Mouse (Mus musculus): Measurements from ENCODE around the gene Atp12a.
A peak's percentile ranks its signal among the peaks of the same experiment; 100 is the strongest.

The Atp12a gene

DNA sequence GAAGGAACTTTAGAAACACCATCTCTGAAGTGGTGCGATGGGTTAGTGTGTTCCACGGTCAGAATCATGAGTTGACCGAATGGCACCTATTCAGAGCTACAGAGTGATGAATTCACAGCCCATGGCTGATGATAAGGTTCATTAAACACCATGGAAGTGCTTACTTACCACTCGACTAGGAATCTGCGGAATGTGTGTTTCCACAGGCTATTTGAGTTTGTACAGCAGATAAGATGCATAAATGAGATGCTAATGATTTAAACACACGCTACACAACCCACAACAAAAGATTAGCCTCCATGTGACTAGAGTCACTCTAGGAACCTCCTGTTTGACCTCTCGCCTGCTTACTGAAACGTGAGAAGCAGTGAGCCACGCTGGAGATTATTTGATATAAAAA is 14.5 kb downstream of the Atp12a start:
- DNase-seq (ENCODE audit: low spot score), result no peak

- no peak for DNase-seq (ENCODE audit: low spot score)
These were observed 17.5 kb downstream of the Atp12a start for GRCm38 (mm10) chr14:56382366-56382765.

DNA sequence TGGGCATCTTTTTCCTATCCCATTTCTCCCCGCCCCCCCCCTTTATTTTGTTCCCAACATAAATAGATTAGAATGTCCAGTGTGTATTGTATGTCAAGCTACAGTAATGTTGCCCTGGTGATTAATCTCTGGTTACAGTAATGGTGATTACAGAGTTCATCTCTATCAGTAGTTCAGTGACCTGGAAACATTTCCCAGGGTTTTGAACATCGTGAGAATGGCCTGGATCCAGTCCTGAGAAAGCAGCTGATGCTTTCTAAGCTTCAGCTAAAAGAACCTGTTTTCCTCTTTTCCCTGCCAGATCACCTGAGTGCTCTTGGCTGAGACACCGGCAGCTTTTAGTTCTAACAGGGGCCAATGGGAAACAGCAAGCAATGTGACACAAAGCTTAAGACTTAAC is 25.4 kb downstream of the Atp12a start:
- no peak for DNase-seq (ENCODE audit: low spot score)

DNA sequence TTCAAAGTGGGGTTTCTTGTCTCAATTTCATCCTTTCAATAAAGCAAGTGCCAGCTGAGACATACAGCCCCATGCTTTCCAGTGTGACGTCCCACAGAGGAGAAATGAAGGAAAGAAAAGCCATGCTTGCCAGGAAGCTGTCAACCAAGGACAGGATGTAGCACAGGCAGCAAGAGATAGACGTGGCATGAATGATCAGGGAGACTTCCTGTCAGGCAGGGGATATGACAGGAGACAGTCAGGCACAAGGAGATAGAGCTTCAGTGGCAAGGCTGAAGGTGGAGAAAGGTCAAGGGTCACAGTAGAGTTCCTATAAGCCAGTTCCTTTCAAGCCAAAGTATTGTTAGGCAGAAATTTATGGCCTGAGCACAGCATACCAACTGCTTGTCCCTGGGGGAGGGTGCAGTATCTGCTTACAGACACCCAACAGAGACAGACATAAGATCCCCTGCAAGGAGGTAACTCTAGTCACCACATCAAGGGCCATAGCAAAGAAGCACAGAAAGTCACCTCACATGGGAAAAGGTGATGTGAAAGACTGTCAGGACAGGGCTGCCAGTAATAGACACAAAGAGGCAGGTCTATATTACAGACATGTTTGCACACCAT is 28.9 kb downstream of the Atp12a start:
- DNase-seq (ENCODE audit: low spot score), result no peak

DNA sequence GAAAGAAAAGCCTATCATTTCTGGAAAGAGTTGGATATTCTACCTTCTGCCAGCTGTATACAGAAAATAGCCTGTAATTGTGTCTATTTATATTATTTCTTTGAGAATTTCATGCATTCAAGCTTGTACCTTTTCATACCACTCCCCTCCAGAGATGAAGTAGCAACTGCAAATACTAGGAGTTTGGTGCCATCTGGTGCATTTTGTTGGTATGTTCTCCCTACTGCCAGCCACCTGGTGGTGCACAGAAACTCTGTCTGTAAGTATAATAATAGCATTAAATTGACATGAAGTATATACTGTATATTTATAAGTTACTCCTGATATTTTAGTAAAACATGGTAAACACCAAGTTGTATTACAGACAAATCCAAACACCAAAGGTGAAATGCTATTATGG is 33.1 kb downstream of the Atp12a start:
- DNase-seq (ENCODE audit: low spot score), result peak; percentile 50

- DNase-seq (ENCODE audit: low spot score), result no peak
These were observed 37.6 kb downstream of the Atp12a start, which contains the start of gene Rnf17 for GRCm38 (mm10) chr14:56402311-56403071. Gene Rnf17, plus strand, starts transcription at chr14:56402581.

DNA sequence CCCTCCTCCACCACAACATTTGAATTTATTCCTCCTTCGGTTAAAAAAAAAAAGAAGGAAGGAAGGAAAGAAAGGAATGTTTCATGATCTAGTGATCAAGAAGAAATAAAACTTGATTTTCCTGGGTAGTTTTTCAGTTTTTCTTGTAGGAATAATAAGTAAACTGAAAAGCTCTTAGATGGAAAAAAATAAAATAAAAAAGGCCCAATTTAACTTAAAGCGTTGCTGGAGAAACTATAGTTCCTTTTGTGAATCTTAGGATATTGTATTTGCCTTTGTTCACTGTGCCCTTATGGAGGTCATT is 38.2 kb downstream of the Atp12a start:
- no peak for DNase-seq (ENCODE audit: low spot score)

All from ovary, postnatal 14 days (tissue).